Mouse (Mus musculus) liver, postnatal 0 days (tissue): ENCODE measurements around the gene Cpm.

Source experiments
- CTCF ChIP-seq: sonication (generic); IDR thresholded peaks from 2 replicates; pipeline ENCODE4 v1.5.1; 2016; ENCODE audit warnings: antibody characterized with exemption, low read depth
- EP300 ChIP-seq: IDR thresholded peaks from 2 replicates; pipeline ENCODE4 v1.6.1; 2016; ENCODE audit warnings: antibody characterized with exemption, low read depth, mild to moderate bottlenecking

- TF ChIP-seq CTCF (no peak), EP300 (no peak)
Observed at GRCm38 (mm10) chr10:117652378-117652774, 23.1 kb downstream of the Cpm start.
